Mouse (Mus musculus) cerebellum, adult 2 months (tissue): ENCODE data around the gene Lgmn.

Source experiments
- CTCF ChIP-seq: fragments of 200-500 bp; IDR thresholded peaks from 2 replicates; pipeline ENCODE4 v1.5.1; 2011; ENCODE audit warnings: low read depth, mild to moderate bottlenecking, control low read depth, low read length, moderate library complexity, borderline replicate concordance; ENCODE audit not compliant: insufficient read depth
- POLR2A ChIP-seq: fragments of 200-500 bp; IDR thresholded peaks from 2 replicates; pipeline ENCODE4 v1.6.1; 2011; ENCODE audit warnings: low read length, control low read depth, borderline replicate concordance; ENCODE audit not compliant: insufficient read depth

- TF ChIP-seq POLR2A (no peak), CTCF (no peak)
Measured at GRCm38 (mm10) chr12:102365016-102365415, 74.6 kb downstream of the Lgmn start.
